Mouse (Mus musculus): ENCODE results near the gene Atp2b2.

Gene Atp2b2

DNA sequence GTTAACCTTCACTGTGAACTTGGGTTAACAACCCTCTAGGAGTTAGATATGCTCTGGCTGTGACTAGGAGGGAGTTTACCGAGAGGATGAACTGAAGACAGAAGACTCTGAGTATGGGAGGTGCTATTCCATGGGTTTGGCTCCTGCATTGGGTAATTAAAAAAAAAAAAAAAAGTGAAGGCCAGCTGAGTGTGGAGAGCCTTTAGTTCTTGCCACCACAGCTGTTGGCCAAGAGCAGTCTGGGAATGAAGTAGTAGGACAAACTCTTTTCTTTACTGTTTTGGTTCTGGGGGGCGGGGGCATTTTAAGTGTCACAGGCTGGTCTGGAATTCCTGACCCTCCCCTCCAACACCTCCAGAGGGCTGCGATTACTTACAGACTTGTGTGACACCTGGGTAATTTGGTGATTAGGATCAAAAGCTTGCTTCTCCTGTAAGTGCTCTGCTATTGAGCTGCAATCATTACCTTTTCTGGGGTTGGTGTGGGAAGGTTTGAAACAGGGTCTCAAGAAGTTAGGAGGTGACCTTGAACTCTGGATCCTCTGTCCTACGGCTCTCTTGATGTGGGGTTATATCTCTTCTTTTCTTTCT is 346.6 kb downstream of the Atp2b2 start:
- no peak for DNase-seq

DNA sequence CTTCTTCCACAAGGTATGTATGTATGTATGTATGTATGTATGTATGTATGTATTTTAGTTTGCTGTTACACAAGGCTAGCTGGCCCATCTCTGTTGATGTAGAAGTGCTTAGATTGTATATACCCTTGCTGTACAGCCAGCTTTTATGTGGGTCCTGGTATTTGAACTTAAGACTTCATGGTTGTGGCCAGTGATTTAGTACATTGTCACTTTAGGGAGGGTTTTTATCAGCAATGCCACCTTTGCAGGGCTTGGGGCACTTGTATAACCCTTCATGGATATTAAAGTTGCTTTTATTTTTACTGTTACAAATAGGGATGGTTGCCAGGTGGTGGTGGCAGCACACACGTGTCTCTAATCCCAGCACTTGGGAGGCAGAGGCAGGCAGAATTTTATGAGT is 347.2 kb downstream of the Atp2b2 start:
- no peak for DNase-seq
